Mouse (Mus musculus) thymus, postnatal 0 days (tissue): ENCODE results near the gene Slc26a10. TPM values are rescaled to one million over a fixed set of nuclear protein-coding genes. Genes with fewer than 3 reads are reported as not detected.
"Not testable (repeated sequence)": the region's sequence is repeated elsewhere in the genome, so short reads cannot be mapped to it uniquely, and the experiment has no call there.

Experiments
- DNase-seq: peaks from one replicate; pipeline ENCODE4 v3.0.0-alpha.2; 2015; ENCODE audit warnings: low spot score
- polyA plus RNA-seq: library from polyadenylated mRNA; unstranded; fragments of >200 nt; fragmentation: Nextera tagmentation; extraction: Ambion mirVana; gene quantifications from 2 replicates; pipeline ENCODE4 v1.2.1, GENCODE M21; 2015

Gene Slc26a10
- polyA plus RNA-seq, 1 experiment from 2014 or later = 2.6 TPM

DNA sequence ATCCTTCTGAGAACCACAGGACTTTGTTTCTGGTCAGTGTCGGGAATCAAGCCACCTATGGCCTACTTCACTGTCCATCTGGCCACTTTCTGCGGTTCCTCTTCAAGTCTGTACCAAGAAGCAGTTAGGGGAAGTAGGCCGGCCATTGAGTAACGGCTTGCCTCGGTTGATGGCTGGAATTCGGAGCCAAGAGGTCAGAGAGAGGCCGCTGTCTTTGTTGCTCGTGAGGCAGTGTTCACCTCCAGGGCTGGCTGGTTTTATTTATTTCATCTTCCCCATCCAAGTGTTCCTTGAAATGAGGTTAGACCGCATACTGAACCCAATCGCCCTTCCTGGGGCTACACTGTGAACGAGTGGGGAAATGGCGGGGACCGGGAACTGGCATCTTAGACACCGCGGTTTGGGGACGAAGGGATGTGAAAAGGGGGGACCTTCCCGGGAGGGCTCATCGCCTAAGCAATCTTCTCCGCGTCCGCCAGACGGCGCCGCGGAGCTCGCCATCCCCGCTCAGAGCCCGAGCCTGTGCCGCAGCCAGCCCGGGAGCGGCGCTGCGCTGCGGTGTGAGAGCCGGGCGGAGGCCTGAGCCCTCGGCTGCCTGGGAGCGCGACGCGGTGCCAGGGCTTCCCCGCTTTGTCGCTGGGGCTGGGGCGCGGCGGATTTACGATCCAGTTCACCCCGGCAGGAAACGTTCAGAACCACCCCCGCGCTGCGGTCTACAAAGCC lies 15.7 kb downstream of the Slc26a10 start, which contains the start of gene B4galnt1:
B4galnt1 (plus strand) TSS at position 595 of the 723 bp plus-strand sequence.
- DNase-seq = peak; percentile 91

DNA sequence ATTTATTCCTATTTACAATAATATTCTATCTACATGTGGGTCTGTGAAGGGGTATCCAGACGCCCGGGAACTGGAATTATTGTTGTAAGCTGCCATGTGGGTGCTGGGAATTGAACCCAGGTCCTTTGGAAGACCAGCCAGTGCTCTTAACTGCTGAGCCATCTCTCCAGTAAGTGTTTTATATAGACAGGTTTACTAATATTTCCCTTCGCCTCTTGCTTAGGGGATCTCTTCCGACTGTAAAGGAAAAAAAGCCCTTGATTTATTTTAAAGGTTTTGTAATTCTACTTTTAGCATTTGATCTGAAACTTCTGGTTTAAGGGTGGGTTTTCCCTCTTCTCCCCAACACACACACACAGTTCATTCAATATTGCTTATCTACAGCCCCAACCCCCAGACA lies 16.3 kb downstream of the Slc26a10 start:
- no peak for DNase-seq

DNA sequence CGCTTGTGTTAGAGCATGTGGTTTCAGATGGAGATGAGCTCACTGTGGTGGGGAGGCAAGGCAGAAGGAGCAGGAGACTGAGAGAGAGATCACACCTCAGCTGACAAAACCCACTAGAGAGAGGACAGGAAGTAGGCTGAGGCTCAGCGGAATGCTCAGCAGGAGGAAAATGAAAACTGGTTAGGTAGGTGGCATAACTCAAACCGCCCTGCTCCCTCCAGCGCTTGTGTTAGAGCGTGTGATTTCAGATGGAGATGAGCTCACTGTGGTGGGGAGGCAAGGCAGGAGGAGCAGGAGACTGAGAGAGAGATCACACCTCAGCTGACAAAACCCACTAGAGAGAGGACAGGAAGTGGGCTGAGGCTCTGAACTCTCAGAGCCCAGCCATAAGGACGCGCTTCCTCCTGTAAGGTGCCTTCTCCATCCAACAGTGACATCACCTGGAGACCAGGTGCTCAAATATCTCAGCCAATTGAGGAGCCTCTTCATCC lies 17.6 kb downstream of the Slc26a10 start:
- peak; percentile 89 for DNase-seq

DNA sequence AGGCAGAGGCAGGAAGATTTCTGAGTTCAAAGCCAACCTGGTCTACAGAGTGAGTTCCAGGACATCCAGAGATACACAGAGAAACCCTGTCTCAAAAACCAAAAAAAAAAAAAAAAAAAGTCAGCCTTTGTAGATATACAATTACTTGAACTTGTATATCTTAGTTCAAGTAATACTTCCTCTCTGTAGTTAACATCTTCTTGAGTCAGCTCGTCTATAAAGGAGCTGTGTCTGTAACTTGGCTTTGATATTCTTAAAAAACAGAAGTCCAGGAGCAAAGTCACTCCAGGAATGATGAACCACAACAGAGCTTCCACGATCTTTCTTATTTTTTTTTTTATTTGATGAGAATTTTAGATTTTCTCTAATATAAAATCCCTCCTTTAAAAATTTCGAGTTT lies 19.7 kb downstream of the Slc26a10 start:
- DNase-seq = no peak

DNA sequence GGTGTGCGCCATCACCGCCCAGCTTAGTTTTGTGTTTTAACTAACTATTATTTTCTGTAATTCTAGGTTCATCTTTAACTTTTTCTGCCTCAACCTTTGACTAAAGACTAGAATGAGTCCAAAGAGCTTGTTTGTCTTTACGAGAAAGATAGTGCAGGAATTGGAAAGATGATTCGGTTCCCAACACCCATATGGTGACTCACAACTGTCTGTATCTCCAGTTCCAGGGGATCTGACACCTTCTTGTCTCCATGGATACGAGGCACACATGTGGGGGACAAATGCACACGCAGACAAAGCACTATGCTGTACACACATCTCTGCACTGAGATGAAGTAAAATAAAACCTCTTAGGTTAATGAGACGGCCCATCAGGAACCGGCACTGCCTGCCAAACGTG lies 20.4 kb downstream of the Slc26a10 start:
- DNase-seq = no peak

DNA sequence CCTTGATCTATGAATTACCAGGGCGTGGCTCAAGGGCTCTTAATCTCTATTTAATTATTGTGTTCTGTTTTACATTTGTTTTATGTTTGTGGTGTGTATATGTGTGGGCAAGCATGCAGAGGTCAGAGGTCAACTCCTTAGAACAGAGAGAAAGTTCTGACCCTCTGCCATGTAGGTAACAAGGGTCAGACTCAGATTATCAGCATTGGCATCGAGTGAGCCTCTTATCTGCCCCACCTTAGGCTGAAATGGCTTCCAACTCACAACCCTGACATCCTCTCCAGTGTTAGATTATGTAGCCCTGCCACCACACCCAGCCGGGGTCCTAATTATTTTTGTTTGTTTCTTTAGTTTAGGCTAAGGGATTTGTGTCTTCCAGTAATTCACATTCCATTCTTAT lies 22.0 kb downstream of the Slc26a10 start:
- DNase-seq = no peak

DNA sequence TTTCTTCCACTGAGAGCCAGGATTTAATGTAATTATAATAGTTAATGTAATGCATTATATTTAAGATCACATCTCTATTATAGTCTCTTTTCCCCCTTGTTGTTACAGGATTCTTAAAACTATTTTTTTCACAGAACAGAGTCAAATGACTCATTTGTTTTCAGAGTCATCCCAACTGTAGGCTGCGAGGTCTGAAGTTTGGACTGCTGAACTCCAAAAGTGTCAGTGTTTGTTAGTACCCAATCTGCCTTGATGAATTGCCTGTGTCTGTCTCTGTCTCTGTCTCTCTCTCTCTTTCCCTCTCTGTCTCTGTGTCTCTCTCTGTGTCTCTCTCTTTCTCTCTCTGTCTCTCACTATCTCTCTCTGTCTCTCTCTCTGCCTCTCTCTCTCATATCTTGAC lies 23.9 kb downstream of the Slc26a10 start:
- DNase-seq = no peak

DNA sequence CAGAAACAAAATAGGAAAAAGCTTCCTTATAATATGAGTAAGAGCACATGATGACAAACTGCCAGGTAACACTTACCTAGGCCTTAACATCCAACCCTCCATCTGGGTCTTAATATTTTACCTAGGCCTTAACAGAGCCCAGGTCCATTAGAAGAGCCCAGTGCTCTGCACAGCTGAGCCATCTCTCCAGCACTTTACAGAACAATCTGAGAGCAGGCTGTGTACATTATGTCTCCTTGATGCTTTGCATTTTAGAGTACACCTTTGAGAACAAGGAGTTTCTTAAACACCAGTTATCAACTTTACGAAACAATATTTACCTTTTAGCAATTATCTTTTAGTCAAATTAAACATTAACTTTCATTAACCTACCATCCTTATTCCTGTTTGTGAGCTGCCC lies 24.4 kb downstream of the Slc26a10 start:
- DNase-seq = no peak

DNA sequence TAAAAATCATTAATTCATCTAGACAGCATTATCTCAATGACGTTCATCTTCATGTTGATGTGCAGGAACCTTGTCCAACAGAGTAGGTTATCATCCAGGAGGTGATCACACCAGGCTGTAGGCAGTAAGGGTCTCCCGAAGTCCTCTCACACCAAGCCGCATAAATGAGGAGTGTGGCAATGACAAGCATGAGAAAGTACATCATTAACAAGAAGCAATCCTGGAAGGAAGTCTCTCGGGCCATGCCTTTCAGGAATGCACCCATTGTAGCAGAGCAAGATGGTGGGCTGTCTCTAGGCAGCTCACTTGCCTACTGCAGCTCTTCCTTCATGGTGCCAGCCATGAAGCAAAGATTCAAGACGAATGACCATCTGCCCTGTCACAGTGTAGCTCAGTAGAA lies 25.8 kb downstream of the Slc26a10 start:
- no peak for DNase-seq

DNA sequence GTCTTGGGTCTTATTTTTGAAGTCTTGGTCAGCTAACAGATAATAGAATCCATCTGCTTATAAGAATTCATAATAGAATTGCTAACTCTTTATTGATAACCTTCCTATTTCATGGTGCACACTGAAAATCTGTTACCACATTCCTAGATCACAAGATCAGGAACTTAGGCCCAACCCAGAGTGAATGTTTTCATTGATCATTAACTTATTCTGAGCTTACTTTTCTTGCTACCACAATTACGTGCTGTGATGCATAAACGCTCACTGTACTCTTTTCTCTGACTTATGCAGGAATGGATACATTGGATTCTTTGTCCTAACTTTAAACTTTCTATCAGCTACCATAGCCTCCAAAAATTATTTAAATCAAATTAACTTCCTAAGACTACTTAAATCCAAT lies 26.2 kb downstream of the Slc26a10 start:
- no peak for DNase-seq

DNA sequence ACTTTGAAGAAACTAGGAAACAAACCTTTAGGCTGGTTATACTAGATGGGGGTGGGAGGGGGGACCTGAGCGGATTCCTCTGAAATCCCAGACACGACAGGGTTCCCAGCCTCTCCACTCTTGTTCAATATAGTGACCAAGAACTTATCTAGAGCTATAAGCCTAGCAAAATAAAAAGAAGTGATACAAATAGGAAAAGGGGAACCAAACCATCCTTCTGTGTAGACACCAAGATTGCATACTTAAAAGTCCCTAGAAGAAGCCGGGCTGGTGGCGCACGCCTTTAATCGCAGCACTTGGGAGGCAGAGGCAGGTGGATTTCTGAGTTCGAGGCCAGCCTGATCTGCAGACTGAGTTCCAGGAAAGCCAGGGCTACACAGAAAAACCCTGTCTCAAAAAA lies 27.1 kb downstream of the Slc26a10 start:
- DNase-seq = no peak

DNA sequence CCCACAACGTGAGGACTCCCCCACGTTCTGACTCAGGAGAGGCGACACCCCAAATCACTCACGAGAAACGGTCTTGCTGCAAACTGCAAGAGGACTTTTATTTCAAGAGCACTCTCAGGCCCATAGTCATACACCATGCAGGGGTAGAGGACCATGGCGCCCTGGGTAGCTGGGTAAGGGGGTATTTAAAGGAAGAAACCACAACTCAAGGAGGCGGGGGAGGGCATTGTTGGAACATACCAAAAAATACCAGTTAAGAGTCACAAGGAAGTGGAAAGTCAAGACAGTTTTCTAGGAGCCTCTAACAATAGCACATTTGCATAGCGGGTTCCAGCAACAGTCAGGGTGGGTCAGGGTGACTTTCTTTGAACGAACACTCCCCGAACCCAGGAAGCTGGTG lies 27.9 kb downstream of the Slc26a10 start:
- not testable (repeated sequence) for DNase-seq

DNA sequence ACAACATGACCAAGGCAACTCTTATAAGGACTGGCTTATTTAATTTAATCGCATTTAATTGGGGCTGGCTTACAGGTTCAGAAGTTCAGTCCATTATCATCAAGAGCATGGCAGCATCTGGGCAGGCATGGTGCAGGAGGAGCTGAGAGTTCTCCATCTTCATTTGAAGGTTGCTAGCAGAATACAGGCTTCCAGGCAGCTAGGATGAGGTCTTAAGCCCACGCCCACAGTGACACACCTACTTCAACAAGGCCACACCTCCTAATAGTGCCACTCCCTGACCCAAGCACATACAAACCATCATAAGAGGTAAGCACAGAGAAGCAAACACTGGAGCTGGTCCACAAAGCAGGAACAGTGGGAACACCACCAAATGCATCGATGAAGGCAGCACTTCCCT lies 29.2 kb downstream of the Slc26a10 start:
- DNase-seq = not testable (repeated sequence)

DNA sequence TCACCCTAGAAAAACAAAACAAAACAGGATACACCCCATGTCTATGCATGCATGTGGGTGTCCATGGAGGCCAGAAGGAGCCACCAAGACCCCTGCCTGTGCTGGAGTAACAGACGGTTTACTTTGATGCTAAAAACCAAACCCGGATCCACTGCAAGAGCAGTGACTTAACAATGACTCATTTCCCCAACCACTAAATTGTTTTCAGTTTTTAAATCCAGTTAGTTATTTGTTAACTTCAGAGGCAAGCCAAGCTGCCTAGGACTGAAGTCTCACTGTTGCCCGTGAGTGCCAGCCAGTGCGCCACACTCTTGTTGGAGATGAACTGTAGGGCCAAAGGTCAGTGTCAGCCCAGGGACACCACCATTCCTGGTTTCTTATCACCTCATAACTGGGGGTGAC lies 30.0 kb downstream of the Slc26a10 start:
- DNase-seq = no peak

DNA sequence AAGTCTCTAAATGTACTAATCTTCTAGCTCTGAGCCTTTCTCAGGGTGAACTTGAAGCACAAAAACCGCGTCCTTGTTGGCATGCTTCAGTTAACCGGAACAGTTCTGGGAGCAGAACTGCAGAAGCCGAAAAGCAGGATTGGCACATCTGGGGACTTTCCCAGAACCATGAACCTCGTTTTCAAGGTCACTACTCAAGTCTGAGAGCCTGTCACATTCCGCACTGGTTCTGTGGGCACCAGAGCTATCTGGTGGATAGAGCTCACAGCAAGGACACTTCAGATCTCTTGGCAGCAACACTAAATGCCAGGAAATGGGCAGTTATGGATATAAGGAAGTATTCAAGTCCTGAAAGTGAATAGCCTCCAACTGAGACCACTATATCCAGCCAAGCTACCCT lies 33.3 kb downstream of the Slc26a10 start:
- DNase-seq = no peak

DNA sequence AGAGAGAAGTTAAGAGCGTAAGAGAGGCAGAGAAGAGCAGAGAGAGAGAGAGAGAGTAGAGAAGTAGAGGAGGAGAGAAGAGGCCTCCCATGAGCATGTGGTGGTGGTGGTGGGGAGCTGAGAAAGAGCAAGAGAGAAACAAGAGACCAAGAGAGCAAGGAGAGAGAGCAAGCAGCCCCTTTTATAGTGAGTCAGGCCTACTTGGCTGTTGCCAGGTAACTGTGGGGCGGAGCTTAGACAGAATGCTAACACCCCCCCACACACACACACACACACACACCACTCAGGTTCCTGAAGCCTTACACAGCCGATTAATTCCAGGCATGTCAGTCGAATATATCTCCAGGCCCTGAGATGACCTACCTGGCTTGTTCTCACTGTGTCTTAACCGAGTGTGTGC lies 35.1 kb downstream of the Slc26a10 start:
- no peak for DNase-seq

DNA sequence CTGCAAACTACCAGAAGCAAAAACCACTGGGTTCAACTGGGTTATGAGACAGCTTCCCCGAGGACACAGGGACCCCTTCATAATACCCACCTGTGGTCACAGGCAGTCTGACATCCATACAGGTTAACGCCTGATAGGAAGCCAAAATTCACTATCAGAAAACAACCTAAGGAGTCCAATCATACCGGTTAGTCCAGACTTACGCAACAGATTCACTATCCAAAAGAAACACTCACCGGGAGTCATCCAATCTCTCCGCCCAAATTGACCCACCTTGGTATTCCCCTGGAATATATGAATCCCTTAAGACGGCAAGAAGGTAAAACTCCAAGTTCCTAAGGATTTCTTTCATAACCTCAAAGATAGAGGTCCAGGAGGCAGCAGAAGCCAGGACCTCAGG lies 35.9 kb downstream of the Slc26a10 start:
- DNase-seq = no peak

DNA sequence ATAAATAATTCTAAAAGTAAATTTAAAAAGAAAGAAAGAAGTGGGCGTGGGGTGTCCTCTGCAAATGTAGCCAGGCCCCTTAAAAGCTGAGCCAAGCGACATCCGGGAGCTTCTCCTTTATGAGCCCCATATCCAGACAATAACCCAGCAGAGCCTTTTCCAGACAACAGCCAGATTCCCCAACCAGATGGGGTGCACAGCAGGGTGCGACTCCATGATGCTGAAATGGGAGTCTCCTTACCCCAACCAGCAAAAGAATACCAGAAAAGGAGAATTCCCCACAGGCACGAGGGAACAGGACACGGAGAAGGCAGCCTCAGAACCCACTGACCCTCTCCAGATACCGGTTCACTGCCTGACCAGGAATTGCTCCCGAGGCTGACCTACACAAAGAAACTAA lies 37.2 kb downstream of the Slc26a10 start:
- no peak for DNase-seq

DNA sequence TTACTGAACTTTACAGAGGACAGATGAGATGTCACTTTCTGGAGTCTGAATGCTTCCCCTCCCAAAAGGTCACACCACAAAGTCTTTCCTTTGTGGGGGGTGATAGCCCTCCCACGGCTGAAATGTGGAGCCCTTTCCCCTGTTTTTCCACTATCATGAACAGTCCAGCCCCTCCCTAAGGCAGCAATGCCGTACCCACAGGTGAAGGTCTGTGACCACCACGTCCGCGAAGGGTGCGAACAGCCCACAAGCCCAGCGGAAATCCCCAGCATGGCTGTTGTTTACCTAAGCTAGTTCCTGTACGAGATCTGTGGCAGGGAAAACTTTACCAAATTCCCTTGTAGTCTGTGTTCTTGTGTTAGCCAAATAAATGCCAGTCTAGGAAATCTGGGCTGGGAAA lies 38.9 kb downstream of the Slc26a10 start:
- DNase-seq = peak; percentile 46

DNA sequence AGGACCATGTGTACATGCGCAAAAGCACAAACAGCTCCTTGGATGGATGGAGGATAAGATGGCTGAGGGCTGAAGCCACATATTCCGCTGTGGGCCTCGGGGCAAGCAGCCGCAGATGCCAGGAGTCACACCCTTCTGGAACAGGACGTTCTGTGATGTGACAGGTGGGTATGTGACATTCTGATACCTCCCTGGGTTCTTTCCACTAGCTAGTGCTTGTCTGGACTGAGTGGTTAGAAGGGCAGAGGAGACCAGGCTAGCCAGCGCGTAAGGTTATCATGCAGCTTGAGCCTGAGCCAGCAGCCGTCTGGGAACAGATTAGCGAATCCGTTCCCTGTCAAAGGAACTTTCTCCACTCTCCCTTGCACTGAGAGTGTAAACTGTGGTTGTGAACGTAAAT lies 39.5 kb downstream of the Slc26a10 start:
- peak; percentile 40 for DNase-seq

DNA sequence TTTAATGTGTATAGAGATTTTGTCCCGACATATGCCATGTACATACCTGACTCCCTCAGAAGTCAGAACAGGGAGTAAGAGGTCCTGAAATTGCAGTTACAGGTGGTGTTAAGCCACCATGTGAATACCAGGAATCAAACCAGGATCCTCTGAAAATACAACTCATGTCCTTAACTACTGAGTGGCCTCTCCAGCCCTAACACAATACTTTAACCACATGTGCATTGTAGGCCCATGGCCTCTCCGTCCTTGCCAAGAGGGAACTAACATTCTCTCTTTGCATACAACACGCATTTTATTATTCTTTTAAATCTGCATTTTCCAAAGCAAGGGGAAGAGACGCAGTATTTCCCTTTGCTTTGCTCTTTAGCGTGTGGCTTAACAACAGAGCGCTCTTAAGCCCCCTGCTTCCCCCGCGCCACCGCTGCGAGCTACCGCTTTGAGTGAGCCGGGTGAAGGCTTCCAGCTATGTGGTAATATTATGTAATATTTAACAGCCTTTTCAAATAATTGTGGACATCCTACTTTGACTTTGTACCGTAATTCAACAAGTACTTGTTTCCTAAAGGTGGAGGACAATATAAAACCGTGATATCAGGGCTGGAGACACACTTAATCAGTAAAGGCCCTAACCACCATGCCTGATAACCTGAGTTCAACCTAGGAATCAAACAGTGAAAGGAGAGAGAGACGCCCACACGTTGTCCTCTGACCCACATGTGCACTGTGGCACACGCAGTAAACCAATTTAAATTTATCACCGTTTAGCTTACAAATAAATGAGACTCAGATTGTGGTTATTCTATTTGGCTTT lies 41.9 kb downstream of the Slc26a10 start:
- no peak for DNase-seq

DNA sequence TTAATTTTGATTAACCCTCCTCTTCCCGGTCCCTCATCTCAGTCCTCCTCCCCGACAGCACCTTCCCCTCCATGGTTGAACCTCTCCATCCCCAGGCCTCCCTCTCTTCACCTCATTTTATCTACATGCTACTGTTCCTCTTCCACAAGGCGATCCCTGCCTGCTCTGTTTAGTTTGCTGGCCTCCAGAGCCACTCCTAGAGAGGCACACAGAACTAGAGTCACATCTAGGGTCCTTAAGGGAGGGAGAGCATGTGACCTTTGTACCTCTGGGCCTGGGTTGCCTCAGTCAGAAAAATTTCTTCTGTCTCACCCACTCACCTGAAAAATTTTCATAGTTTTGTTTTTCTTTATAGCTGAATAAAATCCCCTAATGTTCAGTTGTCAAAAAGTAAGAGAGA lies 42.5 kb downstream of the Slc26a10 start:
- no peak for DNase-seq

DNA sequence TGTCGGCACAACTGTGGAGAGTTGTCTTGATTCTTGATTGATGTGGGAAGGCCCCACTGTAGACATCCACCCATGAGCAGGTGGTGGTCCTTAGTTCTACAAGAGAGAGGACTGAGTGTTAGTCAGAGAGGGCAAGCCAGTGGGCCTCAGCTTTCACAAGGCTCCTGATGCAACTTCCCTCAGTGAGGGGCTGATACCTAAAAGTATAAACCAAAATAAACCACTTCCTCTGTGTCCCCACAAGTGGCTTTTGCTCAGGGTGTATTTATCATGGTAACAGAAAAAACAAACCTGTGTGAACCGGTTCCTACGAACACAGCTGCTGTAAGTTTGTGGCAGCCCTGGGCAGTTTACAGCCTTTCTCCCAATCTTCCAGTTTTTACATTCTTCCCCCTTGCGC lies 43.9 kb downstream of the Slc26a10 start:
- peak; percentile 82 for DNase-seq
